Mouse (Mus musculus) liver, postnatal 0 days (tissue): ENCODE measurements around the gene Inip.

ENCODE experiments used
- CTCF ChIP-seq: sonication (generic); IDR thresholded peaks from 2 replicates; pipeline ENCODE4 v1.5.1; 2016; ENCODE audit warnings: antibody characterized with exemption, low read depth
- EP300 ChIP-seq: IDR thresholded peaks from 2 replicates; pipeline ENCODE4 v1.6.1; 2016; ENCODE audit warnings: antibody characterized with exemption, low read depth, mild to moderate bottlenecking

GRCm38 (mm10) chr4:59837659-59838058 is 36.3 kb upstream of the Inip start:
- no peak for TF ChIP-seq EP300
- no peak for TF ChIP-seq CTCF
